Mouse (Mus musculus) cerebellum, adult 2 months (tissue): ENCODE results near the gene Prkcq.

Experiments used
- CTCF ChIP-seq: fragments of 200-500 bp; IDR thresholded peaks from 2 replicates; pipeline ENCODE4 v1.5.1; 2011; ENCODE audit warnings: low read depth, mild to moderate bottlenecking, control low read depth, low read length, moderate library complexity, borderline replicate concordance; ENCODE audit not compliant: insufficient read depth
- POLR2A ChIP-seq: fragments of 200-500 bp; IDR thresholded peaks from 2 replicates; pipeline ENCODE4 v1.6.1; 2011; ENCODE audit warnings: low read length, control low read depth, borderline replicate concordance; ENCODE audit not compliant: insufficient read depth

GRCm38 (mm10) chr2:11226555-11226954 is 54.6 kb downstream of the Prkcq start:
- TF ChIP-seq POLR2A (no peak), CTCF (no peak)
